Mouse (Mus musculus) hindbrain, embryonic 15.5 days (tissue): ENCODE data around the gene Nsdhl. TPM values are rescaled to one million over a fixed set of nuclear protein-coding genes. Genes with fewer than 3 reads are reported as not detected.

Experiments
- ATAC-seq: fragments of 200-750 bp; cut with Nextera tagmentation; 2 replicates; pipeline ENCODE4 v1.8.0; 2017; ENCODE audit warnings: low read depth, moderate number of reproducible peaks, moderate TSS enrichment; ENCODE audit not compliant: low FRiP score
- H3K27ac ChIP-seq: fragments of 300-500 bp; sonication (generic); replicated peaks from 2 replicates; pipeline ENCODE4 v1.5.1; 2015; ENCODE audit warnings: mild to moderate bottlenecking, inconsistent platforms
- H3K27me3 ChIP-seq: fragments of 300-500 bp; sonication (generic); 2 replicates; pipeline ENCODE4 v1.6.1; 2015; ENCODE audit warnings: control low read depth, inconsistent platforms
- H3K36me3 ChIP-seq: fragments of 300-500 bp; sonication (generic); 2 replicates; pipeline ENCODE4 v1.6.1; 2015; ENCODE audit warnings: control low read depth, inconsistent platforms
- H3K4me1 ChIP-seq: fragments of 300-500 bp; sonication (generic); replicated peaks from 2 replicates; pipeline ENCODE4 v1.6.1; 2015; ENCODE audit warnings: control low read depth, inconsistent platforms
- H3K4me2 ChIP-seq: fragments of 300-500 bp; sonication (generic); 2 replicates; pipeline ENCODE4 v1.6.1; 2015; ENCODE audit warnings: moderate library complexity, mild to moderate bottlenecking, inconsistent platforms
- H3K4me3 ChIP-seq: fragments of 300-500 bp; sonication (generic); 2 replicates; pipeline ENCODE4 v1.5.1; 2015; ENCODE audit warnings: mild to moderate bottlenecking, inconsistent platforms
- H3K9ac ChIP-seq: fragments of 300-500 bp; sonication (generic); 2 replicates; pipeline ENCODE4 v1.6.1; 2015; ENCODE audit warnings: inconsistent platforms
- H3K9me3 ChIP-seq: fragments of 300-500 bp; sonication (generic); 2 replicates; pipeline ENCODE4 v1.6.1; 2016; ENCODE audit warnings: control low read depth, inconsistent platforms
- WGBS: fragments of 180-500 bp; shearing (Covaris S2); methylation state at CpG from one replicate; pipeline ENCODE4 v1.1.7; 2015; 5-methylcytosine and 5-hydroxymethylcytosine counted together
- polyA plus RNA-seq: library from polyadenylated mRNA; unstranded; fragments of >200 nt; fragmentation: Nextera tagmentation; extraction: Ambion mirVana; gene quantifications from 2 replicates; pipeline ENCODE4 v1.2.1, GENCODE M21; 2015

Gene Nsdhl
- 48.9 and 49.2 TPM in 2 replicates for polyA plus RNA-seq

DNA sequence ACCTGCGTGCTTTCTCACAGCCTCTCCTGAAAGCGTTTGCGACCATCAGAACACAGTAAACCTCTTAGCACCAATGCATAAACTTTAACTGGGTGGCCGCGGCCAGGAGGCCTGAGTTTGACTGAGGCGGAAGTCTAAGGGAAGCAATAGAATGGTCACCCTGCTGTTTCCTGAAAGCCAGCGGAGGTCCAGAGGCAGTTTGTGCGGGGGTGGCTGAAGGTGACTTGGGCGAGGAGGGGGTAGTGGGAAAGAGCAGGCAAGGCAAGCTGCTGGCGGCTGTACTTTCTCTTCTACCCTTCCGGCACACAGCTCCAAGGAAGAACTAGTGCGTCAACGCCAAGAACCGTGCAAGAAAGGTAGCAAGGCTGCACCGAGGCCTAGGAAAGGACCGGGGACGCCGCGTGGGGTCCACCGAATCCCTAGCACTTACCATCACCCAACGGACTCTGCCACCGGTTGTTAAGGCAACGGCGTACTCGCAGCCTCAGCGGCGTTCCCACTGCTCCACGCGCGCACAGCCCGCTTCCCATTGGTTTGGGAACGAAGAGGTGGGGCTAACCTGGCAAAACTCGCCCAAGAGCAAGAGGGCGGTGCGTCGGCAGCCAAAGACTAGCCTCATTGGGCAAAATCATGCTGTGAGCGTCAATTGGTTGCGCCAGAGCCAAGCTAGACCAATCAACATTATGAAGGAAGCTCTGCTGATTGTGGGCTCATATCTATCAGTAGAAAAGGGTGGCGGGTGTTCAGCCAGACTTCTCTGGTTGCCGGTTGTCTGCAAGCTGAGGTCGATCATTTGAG, at the start of gene Nsdhl, which contains the start of gene Cetn2:
TSS of gene Nsdhl (plus strand) at position 674 of the 798 bp plus-strand sequence.
TSS of gene Cetn2 (minus strand) at position 528 of the 798 bp plus-strand sequence.
- peak within 1 kb of the TSS; percentile 81 for H3K27ac ChIP-seq
- peak within 1 kb of the TSS; percentile 45 for H3K9ac ChIP-seq
- H3K4me3 ChIP-seq = peak within 1 kb of the TSS; percentile 56
- ATAC-seq = peak; percentile 99
- H3K27me3 ChIP-seq = no peaks in the 10 kb centered on the region
- peaks cover 27% of the 10 kb centered on the region; the same call in 1 of the 2 replicates for H3K4me1 ChIP-seq
- no peaks in the 10 kb centered on the region for H3K9me3 ChIP-seq
- 18% methylated on average over 41 of the region's 41 CpGs for WGBS
- no peaks in the 10 kb centered on the region for H3K36me3 ChIP-seq
- peak within 1 kb of the TSS; percentile 62 for H3K4me2 ChIP-seq

GRCm38 (mm10) chrX:72895388-72896054, 22.8 kb upstream of the Nsdhl start:
- peak; percentile 98 for ATAC-seq
- WGBS = 33% methylated on average over 5 of the region's 5 CpGs
- H3K9ac ChIP-seq = no peak overlapping the region

GRCm38 (mm10) chrX:72896055-72896437, 22.3 kb upstream of the Nsdhl start:
- Histone ChIP-seq H3K36me3 (no peaks in the 10 kb centered on the region), H3K27me3 (no peaks in the 10 kb centered on the region), H3K4me2 (peak overlapping the region; percentile 29), H3K4me3 (no peak overlapping the region), H3K4me1 (peaks cover 10% of the 10 kb centered on the region; the same call in 1 of the 2 replicates), H3K9me3 (no peaks in the 10 kb centered on the region), H3K27ac (peak overlapping the region; percentile 71), H3K9ac (no peak overlapping the region)
- ATAC-seq = peak; percentile 42; the same call in 1 of the 2 replicates
- WGBS = 63% methylated on average over 1 of the region's 1 CpGs

More at GRCm38 (mm10) chrX:72895388-72896054, 22.8 kb upstream of the Nsdhl start:
- Histone ChIP-seq H3K36me3 (no peaks in the 10 kb centered on the region), H3K27ac (peak overlapping the region; percentile 71), H3K27me3 (no peaks in the 10 kb centered on the region), H3K4me3 (no peak overlapping the region), H3K9me3 (no peaks in the 10 kb centered on the region), H3K4me1 (peaks cover 10% of the 10 kb centered on the region; the same call in 1 of the 2 replicates), H3K4me2 (peak overlapping the region; percentile 29)

- Histone ChIP-seq H3K9me3 (no peaks in the 10 kb centered on the region), H3K4me3 (no peak overlapping the region), H3K4me2 (no peak overlapping the region), H3K4me1 (no peaks in the 10 kb centered on the region), H3K9ac (no peak overlapping the region), H3K36me3 (no peaks in the 10 kb centered on the region), H3K27me3 (no peaks in the 10 kb centered on the region), H3K27ac (no peak overlapping the region)
- WGBS = 42% methylated on average over 1 of the region's 1 CpGs
- ATAC-seq = no peak
These were observed 15.8 kb upstream of the Nsdhl start for GRCm38 (mm10) chrX:72902530-72902929.

DNA sequence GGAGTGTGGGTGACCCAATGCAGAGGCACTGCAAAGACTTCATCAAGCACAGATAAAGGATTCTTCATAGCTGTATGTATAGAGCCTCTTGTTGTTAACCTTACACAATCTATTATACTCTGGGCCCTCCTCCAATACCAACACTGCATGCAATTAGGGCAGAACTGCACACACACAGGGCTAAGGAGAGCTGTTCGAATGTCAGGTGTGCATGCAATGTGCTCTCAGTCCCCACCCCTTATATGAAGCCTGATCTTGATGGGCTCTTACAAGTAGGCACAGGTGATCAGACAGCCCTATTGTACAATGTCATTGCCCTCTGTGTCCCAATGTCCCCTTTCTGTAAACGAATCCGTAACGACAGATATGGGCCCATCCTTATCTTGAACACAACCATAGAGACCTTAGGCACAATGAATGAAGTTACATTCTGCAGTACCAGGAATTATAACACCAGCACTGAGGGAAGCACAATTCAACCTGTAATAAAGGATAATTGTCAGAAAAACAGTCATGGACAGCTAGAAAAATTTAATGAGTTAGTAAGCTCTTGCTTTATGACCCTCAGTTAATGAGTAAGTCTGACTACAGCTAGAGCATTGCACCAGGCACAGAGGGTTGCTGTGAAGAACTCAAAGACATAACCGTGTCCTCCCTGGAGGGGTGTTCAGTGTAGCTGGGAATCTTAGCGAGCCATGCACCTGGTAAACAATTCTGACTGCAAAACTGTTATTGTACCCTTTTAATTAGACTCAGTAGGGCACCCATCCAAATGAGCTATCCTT, 10.5 kb upstream of the Nsdhl start:
- Histone ChIP-seq H3K27me3 (no peaks in the 10 kb centered on the region), H3K36me3 (no peaks in the 10 kb centered on the region), H3K4me3 (no peak overlapping the region), H3K9me3 (no peaks in the 10 kb centered on the region), H3K4me2 (no peak overlapping the region), H3K4me1 (no peaks in the 10 kb centered on the region), H3K9ac (no peak overlapping the region), H3K27ac (no peak overlapping the region)
- ATAC-seq = peak; percentile 74
- 72% methylated on average over 6 of the region's 6 CpGs for WGBS

DNA sequence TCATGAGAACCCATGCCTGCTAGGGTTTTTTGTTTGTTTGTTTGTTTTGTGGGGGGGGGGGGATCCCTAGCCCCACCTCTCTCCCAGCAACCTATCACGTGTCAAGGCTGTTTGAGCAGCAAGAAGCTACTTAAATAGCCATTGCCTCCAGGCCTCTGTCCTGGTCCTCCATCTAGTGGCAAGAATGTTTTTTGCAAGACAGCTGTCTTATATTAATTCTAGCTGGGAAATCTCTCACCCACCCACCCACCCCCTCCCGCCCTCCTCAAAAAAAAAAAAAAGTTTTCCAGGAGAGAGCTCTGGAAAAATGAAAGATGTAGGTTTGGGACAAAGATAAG, 10.0 kb upstream of the Nsdhl start:
- peak; percentile 72 for ATAC-seq
- 9% methylated on average over 2 of the region's 2 CpGs for WGBS

DNA sequence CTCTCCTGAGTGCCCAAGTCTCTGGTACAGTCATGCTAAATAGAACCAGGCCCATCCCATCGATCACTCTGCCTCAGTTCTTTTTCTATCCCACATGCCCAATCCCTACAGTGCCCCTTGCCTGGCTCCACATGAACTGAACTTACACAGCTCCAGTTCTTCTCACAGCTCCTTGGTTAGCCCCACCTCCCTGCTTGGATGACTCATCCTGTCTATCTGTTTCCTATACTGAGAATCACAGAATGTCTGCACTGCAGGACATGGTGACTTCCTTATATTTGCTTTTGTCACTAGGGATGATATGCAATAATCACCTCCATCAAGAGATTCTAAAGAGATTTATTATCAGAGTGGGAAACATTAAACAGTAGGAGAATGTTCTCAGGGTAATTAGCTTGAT, 6.7 kb upstream of the Nsdhl start:
- Histone ChIP-seq H3K9me3 (no peaks in the 10 kb centered on the region), H3K4me2 (no peak overlapping the region), H3K27ac (no peak overlapping the region), H3K36me3 (no peaks in the 10 kb centered on the region), H3K9ac (no peak overlapping the region), H3K27me3 (no peaks in the 10 kb centered on the region), H3K4me3 (no peak overlapping the region), H3K4me1 (no peaks in the 10 kb centered on the region)
- 89% methylated on average over 1 of the region's 1 CpGs for WGBS
- no peak for ATAC-seq

More for the DNA sequence above, 10.0 kb upstream of the Nsdhl start:
- H3K27me3 ChIP-seq = no peaks in the 10 kb centered on the region
- no peaks in the 10 kb centered on the region for H3K9me3 ChIP-seq
- H3K36me3 ChIP-seq = no peaks in the 10 kb centered on the region
- no peak overlapping the region for H3K4me2 ChIP-seq
- H3K27ac ChIP-seq = no peak overlapping the region
- no peaks in the 10 kb centered on the region for H3K4me1 ChIP-seq
- no peak overlapping the region for H3K4me3 ChIP-seq
- no peak overlapping the region for H3K9ac ChIP-seq

GRCm38 (mm10) chrX:72918682-72919059, 314 bp downstream of the Nsdhl start:
- peak overlapping the region; percentile 81 for H3K27ac ChIP-seq
- no peaks in the 10 kb centered on the region for H3K36me3 ChIP-seq
- ATAC-seq = no peak
- WGBS = 12% methylated on average over 6 of the region's 6 CpGs
- H3K4me3 ChIP-seq = peak overlapping the region; percentile 56
- peaks cover 27% of the 10 kb centered on the region; the same call in 1 of the 2 replicates for H3K4me1 ChIP-seq
- H3K4me2 ChIP-seq = peak overlapping the region; percentile 62
- no peaks in the 10 kb centered on the region for H3K9me3 ChIP-seq
- H3K9ac ChIP-seq = peak overlapping the region; percentile 45
- no peaks in the 10 kb centered on the region for H3K27me3 ChIP-seq

GRCm38 (mm10) chrX:72921391-72921790, 3.0 kb downstream of the Nsdhl start:
- H3K4me1 ChIP-seq = peaks cover 27% of the 10 kb centered on the region; the same call in 1 of the 2 replicates
- H3K27ac ChIP-seq = no peak overlapping the region
- H3K9me3 ChIP-seq = no peaks in the 10 kb centered on the region
- no peaks in the 10 kb centered on the region for H3K27me3 ChIP-seq
- WGBS = 84% methylated on average over 2 of the region's 2 CpGs
- ATAC-seq = no peak
- no peaks in the 10 kb centered on the region for H3K36me3 ChIP-seq
- H3K4me2 ChIP-seq = no peak overlapping the region
- H3K9ac ChIP-seq = no peak overlapping the region
- no peak overlapping the region for H3K4me3 ChIP-seq

GRCm38 (mm10) chrX:72953464-72953863, 35.1 kb downstream of the Nsdhl start:
- H3K9ac ChIP-seq = no peak overlapping the region
- no peaks in the 10 kb centered on the region for H3K4me1 ChIP-seq
- no peaks in the 10 kb centered on the region for H3K27me3 ChIP-seq
- peaks cover 18% of the 10 kb centered on the region for H3K36me3 ChIP-seq
- 83% methylated on average over 4 of the region's 4 CpGs for WGBS
- no peak for ATAC-seq
- no peak overlapping the region for H3K4me3 ChIP-seq
- H3K4me2 ChIP-seq = no peak overlapping the region
- no peak overlapping the region for H3K27ac ChIP-seq
- H3K9me3 ChIP-seq = no peaks in the 10 kb centered on the region

DNA sequence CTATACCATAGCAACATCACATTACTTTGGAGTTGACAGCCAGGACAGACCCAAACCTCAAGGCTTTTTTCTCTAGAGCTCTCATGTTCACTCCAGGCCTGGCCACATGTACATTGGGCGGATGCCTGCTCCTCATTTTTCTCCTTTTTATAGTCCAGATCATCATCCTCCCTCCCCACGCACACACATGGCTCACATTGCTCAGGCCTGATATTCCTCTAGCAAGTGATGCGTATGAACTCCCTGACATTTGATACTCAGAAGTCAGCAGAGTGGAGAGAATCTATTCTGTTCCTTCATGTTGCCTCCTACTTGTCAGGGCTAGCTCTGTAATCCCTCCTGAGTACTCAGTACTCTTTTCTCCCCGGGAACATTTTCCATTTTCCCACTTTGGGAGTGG, 38.1 kb downstream of the Nsdhl start:
- 96% methylated on average over 4 of the region's 4 CpGs for WGBS
- H3K27ac ChIP-seq = no peak overlapping the region
- H3K4me1 ChIP-seq = no peaks in the 10 kb centered on the region
- H3K36me3 ChIP-seq = peaks cover 19% of the 10 kb centered on the region; the same call in 1 of the 2 replicates
- no peaks in the 10 kb centered on the region for H3K27me3 ChIP-seq
- H3K4me2 ChIP-seq = no peak overlapping the region
- ATAC-seq = no peak
- no peak overlapping the region for H3K9ac ChIP-seq
- no peak overlapping the region for H3K4me3 ChIP-seq
- H3K9me3 ChIP-seq = no peaks in the 10 kb centered on the region
